Mouse (Mus musculus): ENCODE measurements around the gene Nhs. TPM values are rescaled to one million over a fixed set of nuclear protein-coding genes. Genes with fewer than 3 reads are reported as not detected.

Gene Nhs
- polyA plus RNA-seq, 1 experiment from 2014 or later = 3.1 TPM

DNA sequence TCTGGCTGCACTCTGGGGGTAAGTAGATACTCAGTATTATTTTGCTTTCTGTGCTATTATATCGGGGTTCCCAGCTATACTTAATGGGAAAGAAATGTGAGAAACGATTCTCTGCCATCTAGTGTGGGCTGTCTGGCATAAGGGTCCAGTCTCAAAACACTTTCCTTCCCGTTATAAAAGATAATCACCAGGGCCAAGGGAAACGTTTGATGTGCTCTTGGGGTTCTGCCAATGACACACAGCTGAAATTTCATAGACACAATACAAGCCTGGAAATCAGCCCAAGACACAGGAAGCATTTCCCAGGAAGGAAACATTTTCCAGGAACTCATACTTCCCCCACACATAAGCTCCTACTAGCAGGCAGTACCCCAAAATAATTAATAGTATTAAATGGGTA lies 61.2 kb downstream of the Nhs start:
- Histone ChIP-seq H3K9me3 (ENCODE audit: control insufficient read depth, low read length) (no peaks in the 10 kb centered on the region), H3K27ac (replicated peaks; ENCODE audit: low read depth, low read length) (no peak overlapping the region), H3K4me2 (ENCODE audit: low read depth, severe bottlenecking) (no peak overlapping the region), H3K4me1 (ENCODE audit: control insufficient read depth, insufficient read depth, low read length) (no peaks in the 10 kb centered on the region), H3K4me3 (ENCODE audit: low read depth, low read length) (no peak overlapping the region), H3K9ac (ENCODE audit: low read length) (no peak overlapping the region), H3K36me3 (ENCODE audit: control insufficient read depth, insufficient read depth, low read length) (no peaks in the 10 kb centered on the region), H3K27me3 (ENCODE audit: control insufficient read depth, insufficient read depth, low read length) (peaks cover 5% of the 10 kb centered on the region; the same call in 1 of the 2 replicates)
- DNase-seq (ENCODE audit: low spot score) (no peak), ATAC-seq (ENCODE audit: insufficient number of reproducible peaks, low FRiP score, low TSS enrichment, low read depth) (no peak)
- 34% methylated on average over 4 of the region's 4 CpGs for WGBS

GRCm38 (mm10) chrX:162087291-162087690 lies 72.2 kb downstream of the Nhs start:
- Histone ChIP-seq H3K9ac (ENCODE audit: low read length) (no peak overlapping the region), H3K4me1 (ENCODE audit: control insufficient read depth, insufficient read depth, low read length) (no peaks in the 10 kb centered on the region), H3K9me3 (ENCODE audit: control insufficient read depth, low read length) (no peaks in the 10 kb centered on the region), H3K36me3 (ENCODE audit: control insufficient read depth, insufficient read depth, low read length) (no peaks in the 10 kb centered on the region), H3K4me2 (ENCODE audit: low read depth, severe bottlenecking) (no peak overlapping the region), H3K27ac (replicated peaks; ENCODE audit: low read depth, low read length) (no peak overlapping the region), H3K4me3 (ENCODE audit: low read depth, low read length) (no peak overlapping the region), H3K27me3 (ENCODE audit: control insufficient read depth, insufficient read depth, low read length) (no peaks in the 10 kb centered on the region)
- ATAC-seq (ENCODE audit: insufficient number of reproducible peaks, low FRiP score, low TSS enrichment, low read depth) = no peak
- DNase-seq (ENCODE audit: low spot score) = no peak
- 82% methylated on average over 4 of the region's 4 CpGs for WGBS

DNA sequence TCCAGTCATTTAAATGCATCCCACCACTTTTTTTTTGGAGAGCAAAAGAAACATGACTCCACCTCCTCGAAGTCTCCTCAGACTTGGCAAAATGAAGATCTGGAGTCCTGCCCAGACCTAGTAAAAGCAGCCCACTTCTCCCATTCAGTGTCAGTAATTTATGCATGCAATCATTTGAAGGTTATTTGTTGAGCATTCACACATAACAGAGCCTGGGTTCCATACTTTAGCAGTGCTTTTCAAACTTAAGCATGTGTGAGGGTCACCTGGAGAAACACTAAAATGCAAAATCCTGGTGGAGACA lies 73.7 kb downstream of the Nhs start:
- Histone ChIP-seq H3K27ac (replicated peaks; ENCODE audit: low read depth, low read length) (no peak overlapping the region), H3K4me3 (ENCODE audit: low read depth, low read length) (no peak overlapping the region), H3K9me3 (ENCODE audit: control insufficient read depth, low read length) (no peaks in the 10 kb centered on the region), H3K9ac (ENCODE audit: low read length) (no peak overlapping the region), H3K4me1 (ENCODE audit: control insufficient read depth, insufficient read depth, low read length) (no peaks in the 10 kb centered on the region), H3K27me3 (ENCODE audit: control insufficient read depth, insufficient read depth, low read length) (no peaks in the 10 kb centered on the region), H3K4me2 (ENCODE audit: low read depth, severe bottlenecking) (no peak overlapping the region), H3K36me3 (ENCODE audit: control insufficient read depth, insufficient read depth, low read length) (no peaks in the 10 kb centered on the region)
- 92% methylated on average over 1 of the region's 1 CpGs for WGBS
- DNase-seq (ENCODE audit: low spot score) = no peak
- no peak for ATAC-seq (ENCODE audit: insufficient number of reproducible peaks, low FRiP score, low TSS enrichment, low read depth)

GRCm38 (mm10) chrX:162085062-162085896 lies 74.3 kb downstream of the Nhs start:
- Histone ChIP-seq H3K9ac (ENCODE audit: low read length) (no peak overlapping the region), H3K4me3 (ENCODE audit: low read depth, low read length) (no peak overlapping the region), H3K27me3 (ENCODE audit: control insufficient read depth, insufficient read depth, low read length) (no peaks in the 10 kb centered on the region), H3K9me3 (ENCODE audit: control insufficient read depth, low read length) (no peaks in the 10 kb centered on the region), H3K4me2 (ENCODE audit: low read depth, severe bottlenecking) (no peak overlapping the region), H3K4me1 (ENCODE audit: control insufficient read depth, insufficient read depth, low read length) (no peaks in the 10 kb centered on the region), H3K27ac (replicated peaks; ENCODE audit: low read depth, low read length) (no peak overlapping the region), H3K36me3 (ENCODE audit: control insufficient read depth, insufficient read depth, low read length) (no peaks in the 10 kb centered on the region)
- DNase-seq (ENCODE audit: low spot score) = no peak
- WGBS = 76% methylated on average over 4 of the region's 4 CpGs
- no peak for ATAC-seq (ENCODE audit: insufficient number of reproducible peaks, low FRiP score, low TSS enrichment, low read depth)

DNA sequence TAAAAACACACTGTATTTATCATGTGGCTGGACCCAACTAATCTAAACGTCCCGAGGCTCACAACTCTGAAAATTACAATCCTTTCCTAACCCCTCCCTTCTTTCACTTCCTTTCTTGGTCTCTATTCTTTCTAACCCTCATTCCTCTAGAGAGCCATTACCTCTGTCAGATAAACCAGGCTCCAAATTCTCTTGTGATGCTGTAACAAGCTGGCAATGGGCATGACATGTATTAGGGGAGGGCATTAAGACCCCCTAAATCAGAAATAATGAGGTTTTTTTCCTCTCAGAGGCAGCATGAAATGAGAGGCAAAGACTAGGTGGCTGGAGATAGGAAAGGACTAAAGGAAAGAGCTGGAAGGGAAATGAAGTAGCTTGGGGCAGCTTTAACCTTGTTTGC lies 96.4 kb downstream of the Nhs start:
- Histone ChIP-seq H3K27ac (replicated peaks; ENCODE audit: low read depth, low read length) (no peak overlapping the region), H3K27me3 (ENCODE audit: control insufficient read depth, insufficient read depth, low read length) (0 out of 2 replicates have a peak, but pooled peaks cover 4% of the 10 kb centered on the region), H3K9ac (ENCODE audit: low read length) (no peak overlapping the region), H3K4me2 (ENCODE audit: low read depth, severe bottlenecking) (no peak overlapping the region), H3K36me3 (ENCODE audit: control insufficient read depth, insufficient read depth, low read length) (no peaks in the 10 kb centered on the region), H3K4me1 (ENCODE audit: control insufficient read depth, insufficient read depth, low read length) (no peaks in the 10 kb centered on the region), H3K4me3 (ENCODE audit: low read depth, low read length) (no peak overlapping the region), H3K9me3 (ENCODE audit: control insufficient read depth, low read length) (no peaks in the 10 kb centered on the region)
- ATAC-seq (ENCODE audit: insufficient number of reproducible peaks, low FRiP score, low TSS enrichment, low read depth) (no peak), DNase-seq (ENCODE audit: low spot score) (no peak)
- WGBS = 74% methylated on average over 2 of the region's 2 CpGs

- Histone ChIP-seq H3K4me3 (ENCODE audit: low read depth, low read length) (no peak overlapping the region), H3K36me3 (ENCODE audit: control insufficient read depth, insufficient read depth, low read length) (no peaks in the 10 kb centered on the region), H3K9ac (ENCODE audit: low read length) (no peak overlapping the region), H3K27me3 (ENCODE audit: control insufficient read depth, insufficient read depth, low read length) (peaks cover 7% of the 10 kb centered on the region; the same call in 1 of the 2 replicates), H3K9me3 (ENCODE audit: control insufficient read depth, low read length) (no peaks in the 10 kb centered on the region), H3K4me1 (ENCODE audit: control insufficient read depth, insufficient read depth, low read length) (no peaks in the 10 kb centered on the region), H3K27ac (replicated peaks; ENCODE audit: low read depth, low read length) (no peak overlapping the region), H3K4me2 (ENCODE audit: low read depth, severe bottlenecking) (no peak overlapping the region)
- WGBS = 57% methylated on average over 2 of the region's 2 CpGs
- ATAC-seq (ENCODE audit: insufficient number of reproducible peaks, low FRiP score, low TSS enrichment, low read depth) = no peak
- no peak for DNase-seq (ENCODE audit: low spot score)
These were observed 103.9 kb downstream of the Nhs start for GRCm38 (mm10) chrX:162055635-162056034.

DNA sequence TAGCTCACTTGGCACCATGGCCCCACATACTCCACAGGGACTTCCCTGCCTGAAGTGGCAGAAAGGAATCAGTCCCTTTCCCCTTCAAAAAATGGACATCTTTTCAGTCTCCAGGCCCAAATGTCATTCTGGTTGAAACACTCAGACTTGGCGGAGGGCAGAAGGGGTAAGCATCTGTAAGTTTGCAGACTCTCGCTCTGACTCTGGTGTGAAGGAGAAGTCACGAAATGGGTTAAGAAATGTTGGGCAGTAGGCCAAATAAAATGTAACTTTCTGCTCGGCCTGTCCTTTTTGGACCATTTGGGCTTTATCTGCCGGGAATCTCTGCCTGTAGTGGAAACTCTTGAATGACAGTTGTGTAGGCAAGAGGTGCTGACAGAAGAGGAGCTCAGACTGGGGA lies 106.0 kb downstream of the Nhs start:
- Histone ChIP-seq H3K4me1 (ENCODE audit: control insufficient read depth, insufficient read depth, low read length) (no peaks in the 10 kb centered on the region), H3K4me3 (ENCODE audit: low read depth, low read length) (no peak overlapping the region), H3K4me2 (ENCODE audit: low read depth, severe bottlenecking) (no peak overlapping the region), H3K9ac (ENCODE audit: low read length) (no peak overlapping the region), H3K27ac (replicated peaks; ENCODE audit: low read depth, low read length) (no peak overlapping the region), H3K9me3 (ENCODE audit: control insufficient read depth, low read length) (no peaks in the 10 kb centered on the region), H3K36me3 (ENCODE audit: control insufficient read depth, insufficient read depth, low read length) (no peaks in the 10 kb centered on the region), H3K27me3 (ENCODE audit: control insufficient read depth, insufficient read depth, low read length) (peaks cover 13% of the 10 kb centered on the region; the same call in 1 of the 2 replicates)
- WGBS = 78% methylated on average over 5 of the region's 5 CpGs
- ATAC-seq (ENCODE audit: insufficient number of reproducible peaks, low FRiP score, low TSS enrichment, low read depth) (no peak), DNase-seq (ENCODE audit: low spot score) (no peak)

GRCm38 (mm10) chrX:162052534-162052933 lies 107.0 kb downstream of the Nhs start:
- H3K36me3 ChIP-seq (ENCODE audit: control insufficient read depth, insufficient read depth, low read length) = no peaks in the 10 kb centered on the region
- WGBS = 61% methylated on average over 1 of the region's 1 CpGs
- H3K27ac ChIP-seq (replicated peaks; ENCODE audit: low read depth, low read length) = no peak overlapping the region
- H3K9ac ChIP-seq (ENCODE audit: low read length) = no peak overlapping the region
- no peaks in the 10 kb centered on the region for H3K9me3 ChIP-seq (ENCODE audit: control insufficient read depth, low read length)
- H3K27me3 ChIP-seq (ENCODE audit: control insufficient read depth, insufficient read depth, low read length) = peaks cover 11% of the 10 kb centered on the region; the same call in 1 of the 2 replicates
- ATAC-seq (ENCODE audit: insufficient number of reproducible peaks, low FRiP score, low TSS enrichment, low read depth) (no peak), DNase-seq (ENCODE audit: low spot score) (no peak)
- no peak overlapping the region for H3K4me2 ChIP-seq (ENCODE audit: low read depth, severe bottlenecking)
- no peak overlapping the region for H3K4me3 ChIP-seq (ENCODE audit: low read depth, low read length)
- no peaks in the 10 kb centered on the region for H3K4me1 ChIP-seq (ENCODE audit: control insufficient read depth, insufficient read depth, low read length)

GRCm38 (mm10) chrX:162049616-162050015 lies 109.9 kb downstream of the Nhs start:
- DNase-seq (ENCODE audit: low spot score) = no peak
- Histone ChIP-seq H3K4me2 (ENCODE audit: low read depth, severe bottlenecking) (no peak overlapping the region), H3K9me3 (ENCODE audit: control insufficient read depth, low read length) (no peaks in the 10 kb centered on the region), H3K4me1 (ENCODE audit: control insufficient read depth, insufficient read depth, low read length) (no peaks in the 10 kb centered on the region), H3K36me3 (ENCODE audit: control insufficient read depth, insufficient read depth, low read length) (no peaks in the 10 kb centered on the region), H3K27ac (replicated peaks; ENCODE audit: low read depth, low read length) (no peak overlapping the region), H3K27me3 (ENCODE audit: control insufficient read depth, insufficient read depth, low read length) (peaks cover 10% of the 10 kb centered on the region; the same call in 1 of the 2 replicates), H3K4me3 (ENCODE audit: low read depth, low read length) (no peak overlapping the region), H3K9ac (ENCODE audit: low read length) (no peak overlapping the region)
- no peak for ATAC-seq (ENCODE audit: insufficient number of reproducible peaks, low FRiP score, low TSS enrichment, low read depth)
- 82% methylated on average over 2 of the region's 2 CpGs for WGBS
